Mouse (Mus musculus) forebrain, embryonic 11.5 days (tissue): ENCODE data around the gene Mrpl23. TPM values are rescaled to one million over a fixed set of nuclear protein-coding genes. Genes with fewer than 3 reads are reported as not detected.

ENCODE experiments used
- ATAC-seq: fragments of 200-750 bp; cut with Nextera tagmentation; replicated peaks from 2 replicates; pipeline ENCODE4 v1.8.0; 2017; ENCODE audit warnings: moderate TSS enrichment; ENCODE audit not compliant: low FRiP score
- DNase-seq: peaks from one replicate; pipeline ENCODE4 v3.0.0-alpha.2; 2017; ENCODE audit warnings: low spot score
- H3K27ac ChIP-seq: fragments of 300-500 bp; sonication (generic); 2 replicates; pipeline ENCODE4 v1.5.1; 2014; ENCODE audit warnings: low read depth, low read length
- H3K27me3 ChIP-seq: fragments of 300-500 bp; sonication (generic); 2 replicates; pipeline ENCODE4 v1.6.1; 2014; ENCODE audit warnings: mild to moderate bottlenecking, low read length, mixed read lengths; ENCODE audit not compliant: control insufficient read depth, insufficient read depth
- H3K36me3 ChIP-seq: fragments of 300-500 bp; sonication (generic); 2 replicates; pipeline ENCODE4 v1.6.1; 2014; ENCODE audit warnings: mild to moderate bottlenecking, low read length, moderate library complexity, mixed read lengths; ENCODE audit not compliant: control insufficient read depth, insufficient read depth
- H3K4me1 ChIP-seq: fragments of 300-500 bp; sonication (generic); replicated peaks from 2 replicates; pipeline ENCODE4 v1.6.1; 2014; ENCODE audit warnings: low read length, mixed read lengths; ENCODE audit not compliant: control insufficient read depth, insufficient read depth
- H3K4me2 ChIP-seq: fragments of 300-500 bp; sonication (generic); 2 replicates; pipeline ENCODE4 v1.6.1; 2014; ENCODE audit warnings: low read depth, mild to moderate bottlenecking, low read length, moderate library complexity, mixed read lengths; ENCODE audit not compliant: severe bottlenecking
- H3K4me3 ChIP-seq: fragments of 300-500 bp; sonication (generic); 2 replicates; pipeline ENCODE4 v1.5.1; 2014; ENCODE audit warnings: low read depth, low read length
- H3K9ac ChIP-seq: fragments of 300-500 bp; sonication (generic); 2 replicates; pipeline ENCODE4 v1.6.1; 2014; ENCODE audit warnings: low read length
- H3K9me3 ChIP-seq: fragments of 300-500 bp; sonication (generic); 2 replicates; pipeline ENCODE4 v1.6.1; 2016; ENCODE audit warnings: low read length, mixed read lengths; ENCODE audit not compliant: control insufficient read depth
- WGBS: fragments of 180-500 bp; shearing (Covaris S2); extraction: QIAGEN DNeasy Blood & Tissue Kit; methylation state at CpG from one replicate; pipeline ENCODE4 v1.1.7; 2014; 5-methylcytosine and 5-hydroxymethylcytosine counted together
- polyA plus RNA-seq: library from polyadenylated mRNA; unstranded; fragments of >200 nt; fragmentation: Nextera tagmentation; extraction: Ambion mirVana; gene quantifications from 2 replicates; pipeline ENCODE4 v1.2.1, GENCODE M21; 2014

Gene Mrpl23
- polyA plus RNA-seq = 18.3 and 18.7 TPM in 2 replicates

GRCm38 (mm10) chr7:142532671-142533058, at the start of gene Mrpl23:
Mrpl23 (plus strand) TSS chr7:142532686.
- Histone ChIP-seq H3K9ac (peak within 1 kb of the TSS; percentile 82), H3K9me3 (no peaks in the 10 kb centered on the region), H3K36me3 (no peaks in the 10 kb centered on the region), H3K4me1 (peaks cover 6% of the 10 kb centered on the region; the same call in 1 of the 2 replicates), H3K4me3 (peak within 1 kb of the TSS; percentile 66), H3K4me2 (peak within 1 kb of the TSS; percentile 66), H3K27ac (peak within 1 kb of the TSS; percentile 72), H3K27me3 (no peaks in the 10 kb centered on the region)
- 9% methylated on average over 14 of the region's 17 CpGs for WGBS
- DNase-seq (no peak), ATAC-seq (peak; percentile 73)

GRCm38 (mm10) chr7:142483136-142483535, 49.4 kb upstream of the Mrpl23 start:
- H3K36me3 ChIP-seq = no peaks in the 10 kb centered on the region
- ATAC-seq (no peak), DNase-seq (no peak)
- 0 out of 2 replicates have a peak overlapping the region, but pooled peaks have one; percentile 18 for H3K27ac ChIP-seq
- no peak overlapping the region for H3K9ac ChIP-seq
- 63% methylated on average over 11 of the region's 11 CpGs for WGBS
- no peak overlapping the region for H3K4me3 ChIP-seq
- H3K4me1 ChIP-seq = peaks cover 25% of the 10 kb centered on the region
- H3K9me3 ChIP-seq = no peaks in the 10 kb centered on the region
- H3K27me3 ChIP-seq = no peaks in the 10 kb centered on the region
- H3K4me2 ChIP-seq = no peak overlapping the region

- Histone ChIP-seq H3K27ac (no peak overlapping the region), H3K9ac (no peak overlapping the region), H3K36me3 (no peaks in the 10 kb centered on the region), H3K4me1 (peaks cover 25% of the 10 kb centered on the region), H3K4me2 (no peak overlapping the region), H3K27me3 (no peaks in the 10 kb centered on the region), H3K4me3 (no peak overlapping the region), H3K9me3 (no peaks in the 10 kb centered on the region)
- 88% methylated on average over 12 of the region's 12 CpGs for WGBS
- ATAC-seq = no peak
- DNase-seq = no peak
Observed at GRCm38 (mm10) chr7:142484780-142485179, 47.7 kb upstream of the Mrpl23 start.

GRCm38 (mm10) chr7:142486751-142487162, 45.7 kb upstream of the Mrpl23 start:
- 76% methylated on average over 8 of the region's 8 CpGs for whole genome bisulfite sequencing
- Histone ChIP-seq H3K27me3 (no peaks in the 10 kb centered on the region), H3K4me1 (peaks cover 21% of the 10 kb centered on the region), H3K4me2 (no peak overlapping the region), H3K4me3 (no peak overlapping the region), H3K36me3 (no peaks in the 10 kb centered on the region), H3K9ac (peak overlapping the region; percentile 6; the same call in 1 of the 2 replicates), H3K27ac (no peak overlapping the region), H3K9me3 (no peaks in the 10 kb centered on the region)
- no peak for ATAC-seq
- no peak for DNase-seq

GRCm38 (mm10) chr7:142487341-142487859, 45.1 kb upstream of the Mrpl23 start:
- no peaks in the 10 kb centered on the region for H3K27me3 ChIP-seq
- H3K36me3 ChIP-seq = no peaks in the 10 kb centered on the region
- no peak overlapping the region for H3K4me3 ChIP-seq
- 0 out of 2 replicates have a peak overlapping the region, but pooled peaks have one; percentile 18 for H3K4me2 ChIP-seq
- no peak overlapping the region for H3K27ac ChIP-seq
- WGBS = 18% methylated on average over 9 of the region's 9 CpGs
- ATAC-seq (peak; percentile 72), DNase-seq (peak; percentile 78)
- H3K4me1 ChIP-seq = peaks cover 14% of the 10 kb centered on the region; the same call in 1 of the 2 replicates
- H3K9me3 ChIP-seq = no peaks in the 10 kb centered on the region
- H3K9ac ChIP-seq = peak overlapping the region; percentile 24; the same call in 1 of the 2 replicates

GRCm38 (mm10) chr7:142488053-142488452, 44.4 kb upstream of the Mrpl23 start:
- Histone ChIP-seq H3K4me3 (no peak overlapping the region), H3K4me2 (no peak overlapping the region), H3K4me1 (peaks cover 11% of the 10 kb centered on the region; the same call in 1 of the 2 replicates), H3K9me3 (no peaks in the 10 kb centered on the region), H3K27ac (no peak overlapping the region), H3K27me3 (no peaks in the 10 kb centered on the region), H3K9ac (no peak overlapping the region), H3K36me3 (no peaks in the 10 kb centered on the region)
- ATAC-seq (no peak), DNase-seq (no peak)
- 83% methylated on average over 3 of the region's 3 CpGs for WGBS

- Histone ChIP-seq H3K36me3 (no peaks in the 10 kb centered on the region), H3K27ac (no peak overlapping the region), H3K9me3 (no peaks in the 10 kb centered on the region), H3K4me2 (no peak overlapping the region), H3K27me3 (no peaks in the 10 kb centered on the region), H3K4me3 (no peak overlapping the region), H3K4me1 (no peaks in the 10 kb centered on the region), H3K9ac (no peak overlapping the region)
- DNase-seq (no peak), ATAC-seq (no peak)
- WGBS = 84% methylated on average over 8 of the region's 8 CpGs
Observed at GRCm38 (mm10) chr7:142493535-142493934, 39.0 kb upstream of the Mrpl23 start.

- Histone ChIP-seq H3K27me3 (no peaks in the 10 kb centered on the region), H3K9ac (no peak overlapping the region), H3K9me3 (no peaks in the 10 kb centered on the region), H3K4me1 (no peaks in the 10 kb centered on the region), H3K27ac (no peak overlapping the region), H3K4me2 (no peak overlapping the region), H3K4me3 (no peak overlapping the region), H3K36me3 (no peaks in the 10 kb centered on the region)
- WGBS = 81% methylated on average over 3 of the region's 3 CpGs
- no peak for ATAC-seq
- DNase-seq = no peak
Observed at GRCm38 (mm10) chr7:142496158-142496557, 36.3 kb upstream of the Mrpl23 start.

- H3K4me1 ChIP-seq = no peaks in the 10 kb centered on the region
- no peak overlapping the region for H3K27ac ChIP-seq
- H3K4me3 ChIP-seq = no peak overlapping the region
- H3K27me3 ChIP-seq = no peaks in the 10 kb centered on the region
- WGBS = 76% methylated on average over 5 of the region's 5 CpGs
- H3K9me3 ChIP-seq = no peaks in the 10 kb centered on the region
- no peak overlapping the region for H3K9ac ChIP-seq
- no peak for ATAC-seq
- DNase-seq = no peak
- no peaks in the 10 kb centered on the region for H3K36me3 ChIP-seq
- no peak overlapping the region for H3K4me2 ChIP-seq
Observed at GRCm38 (mm10) chr7:142496800-142497199, 35.7 kb upstream of the Mrpl23 start.
